Mouse (Mus musculus): ENCODE measurements around the gene Ralb. TPM values are rescaled to one million over a fixed set of nuclear protein-coding genes. Genes with fewer than 3 reads are reported as not detected.
A peak's percentile ranks its signal among the peaks of the same experiment; 100 is the strongest.

Ralb gene
- polyA plus RNA-seq, 1 experiment from 2014 or later = 124 TPM

GRCm38 (mm10) chr1:119544611-119545155 lies 40.1 kb upstream of the Ralb start:
- no peak for DNase-seq (ENCODE audit: low spot score)
- peaks cover 18% of the 10 kb centered on the region for H3K36me3 ChIP-seq (ENCODE audit: control insufficient read depth, insufficient read depth, low read length)
- no peak overlapping the region for H3K4me2 ChIP-seq (ENCODE audit: low read length)
- H3K27ac ChIP-seq (ENCODE audit: low read depth) = no peak overlapping the region
- no peak overlapping the region for H3K4me3 ChIP-seq (ENCODE audit: low read depth, low read length)
- H3K9me3 ChIP-seq (ENCODE audit: control insufficient read depth, low read length) = no peaks in the 10 kb centered on the region
- no peak for ATAC-seq (replicated peaks; ENCODE audit: low FRiP score, low TSS enrichment, low read depth)
- 61% methylated on average over 5 of the region's 5 CpGs for WGBS
- H3K4me1 ChIP-seq (replicated peaks; ENCODE audit: control insufficient read depth, insufficient read depth, low read length) = no peaks in the 10 kb centered on the region
- no peaks in the 10 kb centered on the region for H3K27me3 ChIP-seq (replicated peaks; ENCODE audit: control insufficient read depth, insufficient read depth, low read length)
- H3K9ac ChIP-seq (ENCODE audit: low read length) = no peak overlapping the region

GRCm38 (mm10) chr1:119543316-119543715 lies 38.7 kb upstream of the Ralb start:
- Histone ChIP-seq H3K9ac (ENCODE audit: low read length) (no peak overlapping the region), H3K27me3 (replicated peaks; ENCODE audit: control insufficient read depth, insufficient read depth, low read length) (no peaks in the 10 kb centered on the region), H3K36me3 (ENCODE audit: control insufficient read depth, insufficient read depth, low read length) (peaks cover 13% of the 10 kb centered on the region), H3K4me2 (ENCODE audit: low read length) (no peak overlapping the region), H3K9me3 (ENCODE audit: control insufficient read depth, low read length) (no peaks in the 10 kb centered on the region), H3K4me1 (replicated peaks; ENCODE audit: control insufficient read depth, insufficient read depth, low read length) (no peaks in the 10 kb centered on the region), H3K27ac (ENCODE audit: low read depth) (no peak overlapping the region), H3K4me3 (ENCODE audit: low read depth, low read length) (no peak overlapping the region)
- DNase-seq (ENCODE audit: low spot score) = no peak
- ATAC-seq (replicated peaks; ENCODE audit: low FRiP score, low TSS enrichment, low read depth) = no peak
- WGBS = 84% methylated on average over 6 of the region's 6 CpGs

DNA sequence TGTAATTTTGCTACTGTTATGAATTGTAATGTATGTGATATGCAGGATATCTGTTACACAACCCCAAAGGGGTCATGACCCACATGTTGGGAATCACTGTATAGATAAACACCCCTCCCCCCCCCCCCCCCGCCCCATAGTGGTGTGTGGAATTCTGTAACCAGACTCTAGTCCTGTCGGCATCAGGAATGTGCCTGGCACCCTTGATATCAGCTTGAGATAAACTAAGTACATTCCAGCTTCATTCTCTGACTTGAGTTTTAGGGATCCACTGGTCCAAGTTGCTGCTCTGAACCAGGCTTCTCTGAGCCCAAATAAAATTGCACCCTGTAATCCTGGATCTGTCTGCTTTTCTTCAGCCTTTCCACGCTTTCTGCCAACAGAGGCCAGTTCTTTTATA lies 37.0 kb upstream of the Ralb start:
- H3K4me3 ChIP-seq (ENCODE audit: low read depth, low read length) = no peak overlapping the region
- H3K36me3 ChIP-seq (ENCODE audit: control insufficient read depth, insufficient read depth, low read length) = no peaks in the 10 kb centered on the region
- DNase-seq (ENCODE audit: low spot score) (no peak), ATAC-seq (replicated peaks; ENCODE audit: low FRiP score, low TSS enrichment, low read depth) (peak; percentile 12; the same call in 1 of the 2 replicates)
- no peaks in the 10 kb centered on the region for H3K4me1 ChIP-seq (replicated peaks; ENCODE audit: control insufficient read depth, insufficient read depth, low read length)
- 46% methylated on average over 3 of the region's 3 CpGs for WGBS
- no peaks in the 10 kb centered on the region for H3K9me3 ChIP-seq (ENCODE audit: control insufficient read depth, low read length)
- no peaks in the 10 kb centered on the region for H3K27me3 ChIP-seq (replicated peaks; ENCODE audit: control insufficient read depth, insufficient read depth, low read length)
- no peak overlapping the region for H3K4me2 ChIP-seq (ENCODE audit: low read length)
- no peak overlapping the region for H3K9ac ChIP-seq (ENCODE audit: low read length)
- H3K27ac ChIP-seq (ENCODE audit: low read depth) = no peak overlapping the region

GRCm38 (mm10) chr1:119540836-119541557 lies 36.4 kb upstream of the Ralb start:
- DNase-seq (ENCODE audit: low spot score) (no peak), ATAC-seq (replicated peaks; ENCODE audit: low FRiP score, low TSS enrichment, low read depth) (peak; percentile 47; the same call in 1 of the 2 replicates)
- no peak overlapping the region for H3K27ac ChIP-seq (ENCODE audit: low read depth)
- H3K9me3 ChIP-seq (ENCODE audit: control insufficient read depth, low read length) = no peaks in the 10 kb centered on the region
- H3K4me2 ChIP-seq (ENCODE audit: low read length) = no peak overlapping the region
- H3K36me3 ChIP-seq (ENCODE audit: control insufficient read depth, insufficient read depth, low read length) = no peaks in the 10 kb centered on the region
- no peak overlapping the region for H3K9ac ChIP-seq (ENCODE audit: low read length)
- no peaks in the 10 kb centered on the region for H3K4me1 ChIP-seq (replicated peaks; ENCODE audit: control insufficient read depth, insufficient read depth, low read length)
- WGBS = 65% methylated on average over 9 of the region's 9 CpGs
- no peaks in the 10 kb centered on the region for H3K27me3 ChIP-seq (replicated peaks; ENCODE audit: control insufficient read depth, insufficient read depth, low read length)
- H3K4me3 ChIP-seq (ENCODE audit: low read depth, low read length) = no peak overlapping the region

DNA sequence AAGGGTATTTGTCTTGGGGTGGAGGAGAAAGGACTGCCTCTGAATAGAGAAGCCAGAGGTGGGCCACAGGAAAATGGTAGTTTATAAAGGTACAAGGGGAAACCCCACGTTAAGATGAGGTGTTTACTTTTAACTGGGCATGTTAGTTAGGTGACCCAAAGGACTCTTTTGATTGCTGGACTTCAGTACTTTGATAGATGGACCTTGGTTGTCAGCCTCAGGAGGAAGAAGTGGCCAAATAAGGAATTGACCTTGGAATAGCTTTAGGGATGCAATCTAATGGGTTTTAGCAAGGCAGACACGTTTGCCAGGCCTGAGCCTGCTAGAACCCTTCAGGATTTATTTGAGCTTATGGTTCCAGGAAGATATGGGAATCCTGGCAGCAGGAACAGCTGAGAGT lies 34.7 kb upstream of the Ralb start:
- H3K36me3 ChIP-seq (ENCODE audit: control insufficient read depth, insufficient read depth, low read length) = no peaks in the 10 kb centered on the region
- H3K27ac ChIP-seq (ENCODE audit: low read depth) = no peak overlapping the region
- 28% methylated on average over 2 of the region's 2 CpGs for WGBS
- H3K9ac ChIP-seq (ENCODE audit: low read length) = no peak overlapping the region
- no peaks in the 10 kb centered on the region for H3K27me3 ChIP-seq (replicated peaks; ENCODE audit: control insufficient read depth, insufficient read depth, low read length)
- no peaks in the 10 kb centered on the region for H3K4me1 ChIP-seq (replicated peaks; ENCODE audit: control insufficient read depth, insufficient read depth, low read length)
- no peak overlapping the region for H3K4me3 ChIP-seq (ENCODE audit: low read depth, low read length)
- no peak for ATAC-seq (replicated peaks; ENCODE audit: low FRiP score, low TSS enrichment, low read depth)
- H3K4me2 ChIP-seq (ENCODE audit: low read length) = no peak overlapping the region
- no peak for DNase-seq (ENCODE audit: low spot score)
- no peaks in the 10 kb centered on the region for H3K9me3 ChIP-seq (ENCODE audit: control insufficient read depth, low read length)

GRCm38 (mm10) chr1:119537651-119538050 lies 33.1 kb upstream of the Ralb start:
- H3K27ac ChIP-seq (ENCODE audit: low read depth) = no peak overlapping the region
- ATAC-seq (replicated peaks; ENCODE audit: low FRiP score, low TSS enrichment, low read depth) = no peak
- no peak overlapping the region for H3K4me2 ChIP-seq (ENCODE audit: low read length)
- DNase-seq (ENCODE audit: low spot score) = no peak
- H3K27me3 ChIP-seq (replicated peaks; ENCODE audit: control insufficient read depth, insufficient read depth, low read length) = no peaks in the 10 kb centered on the region
- 85% methylated on average over 6 of the region's 6 CpGs for WGBS
- H3K4me3 ChIP-seq (ENCODE audit: low read depth, low read length) = no peak overlapping the region
- no peak overlapping the region for H3K9ac ChIP-seq (ENCODE audit: low read length)
- no peaks in the 10 kb centered on the region for H3K36me3 ChIP-seq (ENCODE audit: control insufficient read depth, insufficient read depth, low read length)
- no peaks in the 10 kb centered on the region for H3K4me1 ChIP-seq (replicated peaks; ENCODE audit: control insufficient read depth, insufficient read depth, low read length)
- H3K9me3 ChIP-seq (ENCODE audit: control insufficient read depth, low read length) = no peaks in the 10 kb centered on the region

DNA sequence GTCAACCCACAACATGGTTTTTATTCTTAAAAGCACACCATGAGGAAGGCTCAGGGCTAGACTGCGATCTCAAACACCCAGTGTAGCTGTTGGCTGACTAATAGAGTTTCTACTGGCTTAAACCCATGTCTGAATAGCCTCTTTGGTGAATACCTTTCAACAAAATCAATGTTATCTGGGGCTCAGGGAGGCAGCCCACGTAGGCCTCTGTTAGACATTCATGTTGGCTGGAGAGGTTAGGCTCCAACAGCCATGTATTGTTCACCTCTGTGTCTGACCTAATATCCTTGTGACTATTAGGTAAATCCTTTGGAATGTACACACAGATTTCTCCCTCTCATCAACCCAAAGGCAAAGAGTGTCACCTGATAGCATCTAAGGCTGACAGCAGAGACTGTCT lies 31.5 kb upstream of the Ralb start:
- no peak overlapping the region for H3K9ac ChIP-seq (ENCODE audit: low read length)
- no peak overlapping the region for H3K4me3 ChIP-seq (ENCODE audit: low read depth, low read length)
- no peaks in the 10 kb centered on the region for H3K27me3 ChIP-seq (replicated peaks; ENCODE audit: control insufficient read depth, insufficient read depth, low read length)
- H3K4me1 ChIP-seq (replicated peaks; ENCODE audit: control insufficient read depth, insufficient read depth, low read length) = no peaks in the 10 kb centered on the region
- H3K4me2 ChIP-seq (ENCODE audit: low read length) = no peak overlapping the region
- H3K27ac ChIP-seq (ENCODE audit: low read depth) = no peak overlapping the region
- no peak for DNase-seq (ENCODE audit: low spot score)
- 84% methylated on average over 2 of the region's 2 CpGs for WGBS
- no peaks in the 10 kb centered on the region for H3K36me3 ChIP-seq (ENCODE audit: control insufficient read depth, insufficient read depth, low read length)
- H3K9me3 ChIP-seq (ENCODE audit: control insufficient read depth, low read length) = no peaks in the 10 kb centered on the region
- no peak for ATAC-seq (replicated peaks; ENCODE audit: low FRiP score, low TSS enrichment, low read depth)

DNA sequence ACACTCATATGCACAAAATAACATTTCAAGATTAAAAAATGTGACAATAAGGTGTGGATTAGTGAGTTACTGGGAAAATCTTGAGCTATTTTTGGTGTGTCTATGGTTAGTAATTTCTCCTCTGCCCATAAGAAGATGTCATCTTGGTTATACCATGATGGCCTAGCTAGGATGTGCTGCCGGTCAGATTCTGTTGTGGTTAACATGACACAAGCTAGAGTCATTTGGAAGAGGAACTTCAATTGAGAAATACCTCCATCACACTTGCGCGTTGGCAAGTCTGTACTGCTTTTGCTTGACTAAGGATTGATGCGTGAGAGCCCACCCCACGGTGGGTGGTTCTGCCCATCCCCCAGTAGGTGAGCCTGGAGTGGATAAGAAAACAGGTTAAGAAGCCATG lies 29.7 kb upstream of the Ralb start:
- H3K9ac ChIP-seq (ENCODE audit: low read length) = no peak overlapping the region
- H3K4me2 ChIP-seq (ENCODE audit: low read length) = no peak overlapping the region
- 94% methylated on average over 5 of the region's 5 CpGs for WGBS
- DNase-seq (ENCODE audit: low spot score) = no peak
- no peak overlapping the region for H3K27ac ChIP-seq (ENCODE audit: low read depth)
- H3K4me3 ChIP-seq (ENCODE audit: low read depth, low read length) = no peak overlapping the region
- ATAC-seq (replicated peaks; ENCODE audit: low FRiP score, low TSS enrichment, low read depth) = no peak
- H3K27me3 ChIP-seq (replicated peaks; ENCODE audit: control insufficient read depth, insufficient read depth, low read length) = no peaks in the 10 kb centered on the region
- no peaks in the 10 kb centered on the region for H3K4me1 ChIP-seq (replicated peaks; ENCODE audit: control insufficient read depth, insufficient read depth, low read length)
- H3K9me3 ChIP-seq (ENCODE audit: control insufficient read depth, low read length) = no peaks in the 10 kb centered on the region
- peaks cover under 1% of the 10 kb centered on the region; the same call in 1 of the 2 replicates for H3K36me3 ChIP-seq (ENCODE audit: control insufficient read depth, insufficient read depth, low read length)
